Mouse (Mus musculus): Measurements from ENCODE around the gene Commd7.

DNA sequence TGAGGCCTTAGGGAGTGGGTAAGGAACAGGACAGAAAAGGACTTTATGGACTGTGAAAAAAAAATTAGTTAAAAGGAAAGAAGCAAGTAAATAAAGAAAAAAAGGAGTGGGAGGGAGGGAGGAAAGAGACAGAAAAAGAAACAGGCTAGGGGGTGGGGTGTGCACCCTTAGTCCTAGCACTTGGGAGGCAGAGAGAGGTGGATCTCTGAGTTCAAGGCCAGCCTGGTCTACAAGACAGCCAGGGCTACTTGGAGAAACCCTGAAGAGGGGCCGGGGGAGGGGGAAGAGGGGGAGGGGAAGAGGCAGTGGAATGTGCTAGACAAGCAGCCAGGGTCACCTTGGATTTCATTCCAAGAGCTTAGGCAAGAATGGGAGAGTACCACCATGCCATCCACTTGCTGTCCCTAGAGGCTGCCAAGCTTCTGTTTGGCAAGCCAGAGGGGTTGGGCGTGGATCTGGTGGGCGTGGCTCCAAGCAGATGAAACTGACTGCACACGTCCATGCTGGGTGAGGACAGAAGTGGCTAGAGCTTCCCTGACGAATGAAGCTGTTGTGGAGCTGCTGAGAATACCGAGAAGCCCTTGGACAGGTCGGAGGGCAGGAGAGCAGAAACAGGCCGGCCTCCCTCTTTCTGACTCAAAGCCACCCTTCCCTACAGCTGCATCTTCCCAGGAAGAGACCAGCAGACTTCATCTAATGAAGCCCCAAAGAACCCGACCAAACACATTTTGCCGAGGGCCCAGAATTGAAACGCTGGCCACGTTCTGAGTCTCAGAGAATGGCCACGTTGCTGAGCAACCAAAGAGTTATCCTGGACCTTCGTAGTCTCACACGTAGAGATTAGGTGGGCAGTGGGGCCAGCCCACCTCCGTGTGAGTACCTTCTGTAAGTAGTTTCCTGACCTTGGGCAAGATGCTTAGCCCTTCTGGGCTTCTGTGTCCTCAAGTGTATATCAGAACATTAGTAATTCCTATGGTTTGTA, 31.6 kb downstream of the Commd7 start:
- TF ChIP-seq POLR2A (IDR thresholded peaks at IDR 0.05; ENCODE audit: low read depth, low read length): no peak
- TF ChIP-seq CTCF (IDR thresholded peaks at IDR 0.05; ENCODE audit: extremely low read depth, insufficient read length, insufficient replicate concordance, low read depth, low read length): no peak

All from small intestine, adult 2 months (tissue).